Mouse (Mus musculus) B cell, adult 67 days (primary cell): ENCODE results near the gene Usp42. TPM values are rescaled to one million over a fixed set of nuclear protein-coding genes. Genes with fewer than 3 reads are reported as not detected.

Experiments
- total RNA-seq, 2 experiments: library from RNA; stranded (reverse); gene quantifications; 4 replicates each; pipeline ENCODE4 v1.2.4; 2023

Usp42 gene
- total RNA-seq = 10 to 100 TPM; 38.3 to 45.0 TPM

GRCm38 (mm10) chr5:143732180-143732891 is at the start of gene Usp42:
Gene Usp42, minus strand, starts transcription at chr5:143732280.

Other genes starting within 250 kb of the Usp42 start
- gene Rac1, start 204.2 kb downstream of the Usp42 start, total RNA-seq = 100 to 1,000 TPM; 206 to 222 TPM
- gene Cyth3, start 109.8 kb downstream of the Usp42 start, total RNA-seq = 1 to 10 TPM; 8.8 to 9.7 TPM
- gene Eif2ak1, start 85.5 kb upstream of the Usp42 start, total RNA-seq = 10 to 100 TPM; 47.8 to 48.1 TPM
- gene Ankrd61, start 165.4 kb upstream of the Usp42 start, total RNA-seq = not detected
- 10 to 100 TPM; 19.2 to 21.5 TPM for gene Aimp2, start 177.6 kb upstream of the Usp42 start, total RNA-seq
- 10 to 100 TPM; 28.8 to 38.5 TPM for gene Pms2, start 177.7 kb upstream of the Usp42 start, total RNA-seq
- gene Gm42421, start 195.9 kb upstream of the Usp42 start, total RNA-seq = 1 to 10 TPM; 2.7 to 3.5 TPM
- gene Rsph10b, start 200.8 kb upstream of the Usp42 start, total RNA-seq = 1 to 10 TPM; 3.4 to 3.7 TPM